Mouse (Mus musculus): ENCODE measurements around the gene Stk26. TPM values are rescaled to one million over a fixed set of nuclear protein-coding genes. Genes with fewer than 3 reads are reported as not detected.
A peak's percentile ranks its signal among the peaks of the same experiment; 100 is the strongest.

The Stk26 gene
- polyA plus RNA-seq, 1 experiment from 2014 or later: 2.7 TPM

GRCm38 (mm10) chrX:50836029-50836691 is 4.7 kb upstream of the Stk26 start:
- Histone ChIP-seq H3K4me2 (ENCODE audit: low read depth) (no peak overlapping the region), H3K27me3 (ENCODE audit: control insufficient read depth, insufficient read depth, low read length) (no peaks in the 10 kb centered on the region), H3K4me3 (ENCODE audit: low read depth, low read length) (no peak overlapping the region), H3K4me1 (ENCODE audit: control insufficient read depth, insufficient read depth, low read length) (no peaks in the 10 kb centered on the region), H3K9me3 (ENCODE audit: control insufficient read depth, low read length) (no peaks in the 10 kb centered on the region), H3K27ac (ENCODE audit: low read depth, low read length) (no peak overlapping the region), H3K36me3 (ENCODE audit: control insufficient read depth, insufficient read depth, low read length) (no peaks in the 10 kb centered on the region), H3K9ac (ENCODE audit: low read length) (no peak overlapping the region)
- DNase-seq (ENCODE audit: low spot score): no peak
- no peak for ATAC-seq (ENCODE audit: insufficient read depth, low FRiP score, low TSS enrichment)
- 65% methylated on average over 9 of the region's 10 CpGs for WGBS

DNA sequence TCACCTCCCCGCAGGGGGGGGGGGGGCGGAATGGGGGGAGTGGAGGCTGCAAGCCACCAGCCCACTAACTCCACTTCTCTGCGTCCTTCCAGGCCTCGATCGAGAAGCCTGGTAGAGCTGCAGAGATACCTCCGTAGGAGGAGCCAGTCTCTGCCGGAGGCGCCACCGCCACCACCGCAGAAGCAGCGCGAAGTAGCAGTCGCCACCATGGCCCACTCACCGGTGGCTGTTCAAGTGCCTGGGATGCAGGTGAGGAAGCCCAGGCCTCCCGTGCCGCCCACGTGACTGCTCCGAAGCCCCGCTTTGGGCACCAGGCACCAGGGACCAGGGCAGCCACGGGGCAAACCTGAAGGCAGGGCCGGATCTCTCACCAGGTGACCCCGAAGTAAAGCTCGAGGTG is 740 bp downstream of the Stk26 start:
- 17% methylated on average over 20 of the region's 23 CpGs for WGBS
- H3K4me2 ChIP-seq (ENCODE audit: low read depth): peak overlapping the region; percentile 52
- peak; percentile 34 for DNase-seq (ENCODE audit: low spot score)
- 0 out of 2 replicates have a peak overlapping the region, but pooled peaks have one; percentile 1 for H3K9ac ChIP-seq (ENCODE audit: low read length)
- peak; percentile 50; the same call in 1 of the 2 replicates for ATAC-seq (ENCODE audit: insufficient read depth, low FRiP score, low TSS enrichment)
- peak overlapping the region; percentile 34 for H3K4me3 ChIP-seq (ENCODE audit: low read depth, low read length)
- H3K9me3 ChIP-seq (ENCODE audit: control insufficient read depth, low read length): no peaks in the 10 kb centered on the region
- no peak overlapping the region for H3K27ac ChIP-seq (ENCODE audit: low read depth, low read length)
- no peaks in the 10 kb centered on the region for H3K27me3 ChIP-seq (ENCODE audit: control insufficient read depth, insufficient read depth, low read length)
- H3K4me1 ChIP-seq (ENCODE audit: control insufficient read depth, insufficient read depth, low read length): no peaks in the 10 kb centered on the region
- H3K36me3 ChIP-seq (ENCODE audit: control insufficient read depth, insufficient read depth, low read length): no peaks in the 10 kb centered on the region

GRCm38 (mm10) chrX:50842046-50842445 is 1.2 kb downstream of the Stk26 start:
- no peak overlapping the region for H3K9ac ChIP-seq (ENCODE audit: low read length)
- WGBS: 43% methylated on average over 9 of the region's 9 CpGs
- H3K4me2 ChIP-seq (ENCODE audit: low read depth): peak overlapping the region; percentile 52
- no peak overlapping the region for H3K27ac ChIP-seq (ENCODE audit: low read depth, low read length)
- ATAC-seq (ENCODE audit: insufficient read depth, low FRiP score, low TSS enrichment) (no peak), DNase-seq (ENCODE audit: low spot score) (no peak)
- peak overlapping the region; percentile 34; the same call in 1 of the 2 replicates for H3K4me3 ChIP-seq (ENCODE audit: low read depth, low read length)
- no peaks in the 10 kb centered on the region for H3K4me1 ChIP-seq (ENCODE audit: control insufficient read depth, insufficient read depth, low read length)
- no peaks in the 10 kb centered on the region for H3K27me3 ChIP-seq (ENCODE audit: control insufficient read depth, insufficient read depth, low read length)
- no peaks in the 10 kb centered on the region for H3K36me3 ChIP-seq (ENCODE audit: control insufficient read depth, insufficient read depth, low read length)
- H3K9me3 ChIP-seq (ENCODE audit: control insufficient read depth, low read length): no peaks in the 10 kb centered on the region

GRCm38 (mm10) chrX:50850428-50851184 is 9.8 kb downstream of the Stk26 start:
- Histone ChIP-seq H3K9ac (ENCODE audit: low read length) (no peak overlapping the region), H3K4me1 (ENCODE audit: control insufficient read depth, insufficient read depth, low read length) (no peaks in the 10 kb centered on the region), H3K36me3 (ENCODE audit: control insufficient read depth, insufficient read depth, low read length) (no peaks in the 10 kb centered on the region), H3K27ac (ENCODE audit: low read depth, low read length) (no peak overlapping the region), H3K4me3 (ENCODE audit: low read depth, low read length) (no peak overlapping the region), H3K9me3 (ENCODE audit: control insufficient read depth, low read length) (no peaks in the 10 kb centered on the region), H3K4me2 (ENCODE audit: low read depth) (no peak overlapping the region), H3K27me3 (ENCODE audit: control insufficient read depth, insufficient read depth, low read length) (no peaks in the 10 kb centered on the region)
- DNase-seq (ENCODE audit: low spot score): no peak
- no peak for ATAC-seq (ENCODE audit: insufficient read depth, low FRiP score, low TSS enrichment)
- 88% methylated on average over 6 of the region's 6 CpGs for WGBS

- ATAC-seq (ENCODE audit: insufficient read depth, low FRiP score, low TSS enrichment) (no peak), DNase-seq (ENCODE audit: low spot score) (no peak)
- WGBS: 60% methylated on average over 2 of the region's 2 CpGs
- no peak overlapping the region for H3K4me3 ChIP-seq (ENCODE audit: low read depth, low read length)
- H3K9ac ChIP-seq (ENCODE audit: low read length): no peak overlapping the region
- no peak overlapping the region for H3K27ac ChIP-seq (ENCODE audit: low read depth, low read length)
- no peak overlapping the region for H3K4me2 ChIP-seq (ENCODE audit: low read depth)
- H3K4me1 ChIP-seq (ENCODE audit: control insufficient read depth, insufficient read depth, low read length): no peaks in the 10 kb centered on the region
- H3K36me3 ChIP-seq (ENCODE audit: control insufficient read depth, insufficient read depth, low read length): no peaks in the 10 kb centered on the region
- H3K27me3 ChIP-seq (ENCODE audit: control insufficient read depth, insufficient read depth, low read length): no peaks in the 10 kb centered on the region
- H3K9me3 ChIP-seq (ENCODE audit: control insufficient read depth, low read length): no peaks in the 10 kb centered on the region
Measured at GRCm38 (mm10) chrX:50863771-50864170, 22.9 kb downstream of the Stk26 start.

GRCm38 (mm10) chrX:50864734-50865133 is 23.9 kb downstream of the Stk26 start:
- Histone ChIP-seq H3K27me3 (ENCODE audit: control insufficient read depth, insufficient read depth, low read length) (no peaks in the 10 kb centered on the region), H3K4me1 (ENCODE audit: control insufficient read depth, insufficient read depth, low read length) (no peaks in the 10 kb centered on the region), H3K4me2 (ENCODE audit: low read depth) (no peak overlapping the region), H3K9me3 (ENCODE audit: control insufficient read depth, low read length) (no peaks in the 10 kb centered on the region), H3K9ac (ENCODE audit: low read length) (no peak overlapping the region), H3K36me3 (ENCODE audit: control insufficient read depth, insufficient read depth, low read length) (no peaks in the 10 kb centered on the region), H3K4me3 (ENCODE audit: low read depth, low read length) (no peak overlapping the region), H3K27ac (ENCODE audit: low read depth, low read length) (no peak overlapping the region)
- WGBS: 87% methylated on average over 5 of the region's 5 CpGs
- ATAC-seq (ENCODE audit: insufficient read depth, low FRiP score, low TSS enrichment): no peak
- DNase-seq (ENCODE audit: low spot score): no peak

- H3K27me3 ChIP-seq (ENCODE audit: control insufficient read depth, insufficient read depth, low read length): no peaks in the 10 kb centered on the region
- H3K36me3 ChIP-seq (ENCODE audit: control insufficient read depth, insufficient read depth, low read length): no peaks in the 10 kb centered on the region
- 85% methylated on average over 6 of the region's 6 CpGs for WGBS
- no peaks in the 10 kb centered on the region for H3K4me1 ChIP-seq (ENCODE audit: control insufficient read depth, insufficient read depth, low read length)
- no peak overlapping the region for H3K9ac ChIP-seq (ENCODE audit: low read length)
- H3K4me2 ChIP-seq (ENCODE audit: low read depth): no peak overlapping the region
- no peak overlapping the region for H3K4me3 ChIP-seq (ENCODE audit: low read depth, low read length)
- ATAC-seq (ENCODE audit: insufficient read depth, low FRiP score, low TSS enrichment): no peak
- no peak for DNase-seq (ENCODE audit: low spot score)
- no peak overlapping the region for H3K27ac ChIP-seq (ENCODE audit: low read depth, low read length)
- no peaks in the 10 kb centered on the region for H3K9me3 ChIP-seq (ENCODE audit: control insufficient read depth, low read length)
Measured at GRCm38 (mm10) chrX:50874246-50875002, 33.6 kb downstream of the Stk26 start.

DNA sequence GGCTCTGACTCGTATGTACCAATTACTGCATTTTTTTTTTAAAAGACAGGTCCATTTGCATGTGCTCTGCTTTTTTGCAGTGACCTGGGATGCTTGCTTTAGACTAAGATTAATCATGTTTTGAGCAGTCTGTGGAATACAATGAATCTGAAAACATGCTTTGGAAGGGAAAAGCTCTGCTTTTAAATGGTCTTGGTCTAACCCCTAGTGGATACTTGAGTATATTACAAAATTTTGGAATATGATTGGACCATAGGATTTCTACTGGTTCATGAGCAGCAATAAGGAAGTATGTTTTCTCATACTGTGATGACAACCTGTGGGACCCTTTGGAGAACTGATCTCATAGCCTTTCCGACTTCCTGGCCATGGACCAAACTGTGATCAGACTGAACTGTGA is 47.2 kb downstream of the Stk26 start:
- no peak overlapping the region for H3K4me2 ChIP-seq (ENCODE audit: low read depth)
- no peak overlapping the region for H3K9ac ChIP-seq (ENCODE audit: low read length)
- no peaks in the 10 kb centered on the region for H3K4me1 ChIP-seq (ENCODE audit: control insufficient read depth, insufficient read depth, low read length)
- ATAC-seq (ENCODE audit: insufficient read depth, low FRiP score, low TSS enrichment) (no peak), DNase-seq (ENCODE audit: low spot score) (no peak)
- no peak overlapping the region for H3K4me3 ChIP-seq (ENCODE audit: low read depth, low read length)
- no peaks in the 10 kb centered on the region for H3K9me3 ChIP-seq (ENCODE audit: control insufficient read depth, low read length)
- no peaks in the 10 kb centered on the region for H3K36me3 ChIP-seq (ENCODE audit: control insufficient read depth, insufficient read depth, low read length)
- no peak overlapping the region for H3K27ac ChIP-seq (ENCODE audit: low read depth, low read length)
- WGBS: 74% methylated on average over 2 of the region's 2 CpGs
- H3K27me3 ChIP-seq (ENCODE audit: control insufficient read depth, insufficient read depth, low read length): no peaks in the 10 kb centered on the region

Measured in neural tube, embryonic 11.5 days (tissue).